Comparison of ENCODE assay signal across 11 mouse cellular contexts in genomic region chr17:64538520-64538953, GRCm38 (mm10).
A peak's percentile ranks its signal among the peaks of the same experiment; 100 is the strongest.
DNase-seq lines count a peak whose midpoint lies in the region; ATAC-seq lines count a peak whose summit lies in the region.
"Had no signal": no experiment of that assay in that cellular context is flagged by ENCODE, and none has a peak within 500 bp of the region (broad histone marks: within the 10 kb centered on the region; RNA-seq: fewer than 3 reads in every experiment).

No protein-coding gene starts in this region.

- ATAC-seq in limb, embryonic 11.5 days (ENCODE audit: insufficient number of reproducible peaks, low FRiP score, low TSS enrichment, low read depth) = no peak
- ATAC-seq in forebrain, embryonic 15.5 days (replicated peaks) = no peak; the same call in 1 of the 2 replicates
- ATAC-seq in stomach, embryonic 14.5 days (ENCODE audit: insufficient number of reproducible peaks, insufficient read depth, low FRiP score, low read depth) = peak; percentile 56; the same call in 1 of the 2 replicates

- peaks cover 4% of the 10 kb centered on the region; the same call in 1 of the 2 replicates for H3K4me1 ChIP-seq in limb, embryonic 11.5 days (ENCODE audit: control insufficient read depth, insufficient read depth, low read length)
- H3K4me1 ChIP-seq in limb, embryonic 10.5 days = peaks cover 9% of the 10 kb centered on the region; the same call in 1 of the 2 replicates
- H3K4me1 ChIP-seq in forebrain, embryonic 15.5 days = peaks cover 14% of the 10 kb centered on the region; the same call in 1 of the 2 replicates
- no peaks in the 10 kb centered on the region for H3K4me1 ChIP-seq in stomach, embryonic 14.5 days (ENCODE audit: control insufficient read depth, insufficient read depth, low read length)
- H3K4me1 ChIP-seq: embryonic facial prominence, embryonic 15.5 days; megakaryocyte, embryonic 14.5 days had no signal

- H3K9me3 ChIP-seq in limb, embryonic 11.5 days (ENCODE audit: control insufficient read depth, low read length) = no peaks in the 10 kb centered on the region
- H3K9me3 ChIP-seq in limb, embryonic 10.5 days (replicated peaks) = no peaks in the 10 kb centered on the region
- H3K9me3 ChIP-seq in forebrain, embryonic 15.5 days = no peaks in the 10 kb centered on the region
- H3K9me3 ChIP-seq in stomach, embryonic 14.5 days (ENCODE audit: control insufficient read depth, low read depth, low read length) = no peaks in the 10 kb centered on the region
- H3K9me3 ChIP-seq: embryonic facial prominence, embryonic 15.5 days had no signal

- H3K27me3 ChIP-seq in limb, embryonic 11.5 days (ENCODE audit: control insufficient read depth, insufficient read depth, low read length) = no peaks in the 10 kb centered on the region
- no peaks in the 10 kb centered on the region for H3K27me3 ChIP-seq in limb, embryonic 10.5 days (ENCODE audit: low read depth, poor library complexity, severe bottlenecking)
- H3K27me3 ChIP-seq in forebrain, embryonic 15.5 days = no peaks in the 10 kb centered on the region
- no peaks in the 10 kb centered on the region for H3K27me3 ChIP-seq in stomach, embryonic 14.5 days (ENCODE audit: control insufficient read depth, insufficient read depth, low read length)
- H3K27me3 ChIP-seq: embryonic facial prominence, embryonic 15.5 days had no signal

- H3K27ac ChIP-seq in limb, embryonic 11.5 days (replicated peaks; ENCODE audit: low read depth, low read length) = no peak overlapping the region
- no peak overlapping the region for H3K27ac ChIP-seq in limb, embryonic 10.5 days
- H3K27ac ChIP-seq in forebrain, embryonic 15.5 days (replicated peaks) = peak overlapping the region; percentile 49
- H3K27ac ChIP-seq in stomach, embryonic 14.5 days (ENCODE audit: low read length) = no peak overlapping the region
- H3K27ac ChIP-seq: embryonic facial prominence, embryonic 15.5 days had no signal

- no peaks in the 10 kb centered on the region for H3K36me3 ChIP-seq in limb, embryonic 11.5 days (ENCODE audit: control insufficient read depth, insufficient read depth, low read length)
- no peaks in the 10 kb centered on the region for H3K36me3 ChIP-seq in limb, embryonic 10.5 days
- H3K36me3 ChIP-seq in forebrain, embryonic 15.5 days = no peaks in the 10 kb centered on the region
- no peaks in the 10 kb centered on the region for H3K36me3 ChIP-seq in stomach, embryonic 14.5 days (ENCODE audit: control insufficient read depth, insufficient read depth, low read length)
- H3K36me3 ChIP-seq: embryonic facial prominence, embryonic 15.5 days; G1E had no signal

- H3K4me2 ChIP-seq in limb, embryonic 11.5 days (ENCODE audit: low read depth, severe bottlenecking) = no peak overlapping the region
- peak overlapping the region; percentile 5; the same call in 1 of the 2 replicates for H3K4me2 ChIP-seq in forebrain, embryonic 15.5 days (replicated peaks)
- H3K4me2 ChIP-seq in stomach, embryonic 14.5 days (replicated peaks; ENCODE audit: low read depth, low read length) = peak overlapping the region; percentile 2; the same call in 1 of the 2 replicates
- H3K4me2 ChIP-seq: embryonic facial prominence, embryonic 15.5 days had no signal

- 29% methylated on average over 10 of the region's 10 CpGs for WGBS in limb, embryonic 11.5 days
- whole genome bisulfite sequencing in limb, embryonic 10.5 days = 48% methylated on average over 10 of the region's 10 CpGs
- 24% methylated on average over 10 of the region's 10 CpGs for WGBS in forebrain, embryonic 15.5 days
- 11% methylated on average over 10 of the region's 10 CpGs for WGBS in stomach, embryonic 14.5 days

- H3K4me3 ChIP-seq in limb, embryonic 11.5 days (ENCODE audit: low read depth, low read length) = no peak overlapping the region
- no peak overlapping the region for H3K4me3 ChIP-seq in limb, embryonic 10.5 days
- no peak overlapping the region for H3K4me3 ChIP-seq in forebrain, embryonic 15.5 days
- no peak overlapping the region for H3K4me3 ChIP-seq in stomach, embryonic 14.5 days (ENCODE audit: low read depth, low read length)
- H3K4me3 ChIP-seq: embryonic facial prominence, embryonic 15.5 days; megakaryocyte, embryonic 14.5 days had no signal

- DNase-seq in limb, embryonic 11.5 days (ENCODE audit: low spot score) = peak; percentile 43
- DNase-seq in limb, embryonic 10.5 days (ENCODE audit: low spot score) = no peak
- peak; percentile 52 for DNase-seq in kidney, postnatal 10 days
- DNase-seq in lung, postnatal 10 days = no peak
- no peak for DNase-seq in gastrocnemius, postnatal 36 days
- DNase-seq in adipocyte (ENCODE audit: low spot score) = no peak

- no peak overlapping the region; the same call in 1 of the 2 replicates for H3K9ac ChIP-seq in limb, embryonic 11.5 days (ENCODE audit: low read length)
- H3K9ac ChIP-seq in forebrain, embryonic 15.5 days (replicated peaks) = no peak overlapping the region
- no peak overlapping the region for H3K9ac ChIP-seq in stomach, embryonic 14.5 days (replicated peaks; ENCODE audit: low read depth, low read length)
- H3K9ac ChIP-seq: embryonic facial prominence, embryonic 15.5 days had no signal

- intact Hi-C loops in gastrocnemius, postnatal 36 days (cut with DNase I) = no loop called here

Comparison
In these comparisons a context has a peak if more than half of its experiments do, and no peak if none do; other contexts are left out.
1. DNase-seq: peak in limb, embryonic 11.5 days (single experiment) and kidney, postnatal 10 days (single experiment); none in limb, embryonic 10.5 days (single experiment), lung, postnatal 10 days (single experiment), gastrocnemius, postnatal 36 days (0 of 2) and adipocyte (single experiment).